Mouse (Mus musculus) liver, embryonic 14.5 days (tissue): ENCODE results near the gene 1700021F05Rik. TPM values are rescaled to one million over a fixed set of nuclear protein-coding genes. Genes with fewer than 3 reads are reported as not detected.

ENCODE experiments used
- ATAC-seq: fragments of 200-750 bp; cut with Nextera tagmentation; 2 replicates; pipeline ENCODE4 v1.8.0; 2017; ENCODE audit warnings: moderate number of reproducible peaks, mild to moderate bottlenecking, moderate library complexity; ENCODE audit not compliant: insufficient read depth
- DNase-seq, 3 experiments: peaks; one replicate each; pipeline ENCODE4 v3.0.0-alpha.2; 2012 to 2013; ENCODE audit warnings: low read depth in 3 of 3, low spot score in 3 of 3
- H3K27ac ChIP-seq: fragments of 300-500 bp; sonication (generic); 2 replicates; pipeline ENCODE4 v1.5.1; 2014; ENCODE audit warnings: moderate library complexity, mild to moderate bottlenecking, control low read depth, inconsistent platforms
- H3K27me3 ChIP-seq: fragments of 300-500 bp; sonication (generic); 2 replicates; pipeline ENCODE4 v1.6.1; 2014; ENCODE audit warnings: mild to moderate bottlenecking, low read length, moderate library complexity; ENCODE audit not compliant: control insufficient read depth, insufficient read depth
- H3K36me3 ChIP-seq: fragments of 300-500 bp; sonication (generic); replicated peaks from 2 replicates; pipeline ENCODE4 v1.6.1; 2014; ENCODE audit warnings: low read depth; ENCODE audit not compliant: control insufficient read depth, insufficient read depth
- H3K4me1 ChIP-seq, 2 experiments: fragments of 200-500 bp in 1 of 2; fragments of 300-500 bp in 1 of 2; sonication (generic) in 1 of 2; replicated peaks; 2 replicates each; pipeline ENCODE4 v1.6.1; 2012 to 2014; ENCODE audit warnings: antibody characterized with exemption in 1 of 2, inconsistent platforms in 1 of 2, low read length in 1 of 2; ENCODE audit not compliant: control insufficient read depth in 2 of 2, insufficient read depth in 2 of 2
- H3K4me2 ChIP-seq: fragments of 300-500 bp; sonication (generic); 2 replicates; pipeline ENCODE4 v1.6.1; 2014; ENCODE audit warnings: low read depth, mild to moderate bottlenecking, control low read depth, moderate library complexity
- H3K4me3 ChIP-seq, 2 experiments: fragments of 200-500 bp in 1 of 2; fragments of 300-500 bp in 1 of 2; sonication (generic) in 1 of 2; 2 replicates each; pipeline ENCODE4 v1.5.1; 2012 to 2014; ENCODE audit warnings: low read depth in 2 of 2, low read length in 2 of 2, mild to moderate bottlenecking in 2 of 2, control low read depth in 1 of 2, inconsistent platforms in 1 of 2, moderate library complexity in 1 of 2; ENCODE audit not compliant: insufficient read depth in 1 of 2
- H3K9ac ChIP-seq: fragments of 300-500 bp; sonication (generic); replicated peaks from 2 replicates; pipeline ENCODE4 v1.6.1; 2014; ENCODE audit warnings: mild to moderate bottlenecking, control low read depth, moderate library complexity
- H3K9me3 ChIP-seq: fragments of 300-500 bp; sonication (generic); 2 replicates; pipeline ENCODE4 v1.6.1; 2016; ENCODE audit warnings: low read length, mixed read lengths; ENCODE audit not compliant: control insufficient read depth
- CTCF ChIP-seq: IDR thresholded peaks from 2 replicates; pipeline ENCODE4 v1.5.1; 2016; ENCODE audit warnings: antibody characterized with exemption, low read depth, control low read depth
- EP300 ChIP-seq: IDR thresholded peaks from 2 replicates; pipeline ENCODE4 v1.6.1; 2016; ENCODE audit warnings: antibody characterized with exemption, low read depth
- WGBS: fragments of 180-500 bp; shearing (Covaris S2); extraction: QIAGEN DNeasy Blood & Tissue Kit; methylation state at CpG from one replicate; pipeline ENCODE4 v1.1.7; 2014; ENCODE audit not compliant: insufficient replicate concordance; 5-methylcytosine and 5-hydroxymethylcytosine counted together
- polyA plus RNA-seq, 2 experiments: library from polyadenylated mRNA; depleted of rRNA in 1 of 2; stranded (reverse) in 1 of 2; unstranded in 1 of 2; fragments of >200 nt; fragmentation: Nextera tagmentation in 1 of 2; extraction: Ambion mirVana in 1 of 2; gene quantifications; 2 replicates each; pipeline versions ENCODE4 v1.2.1 to v1.2.3; 2012 to 2014

The 1700021F05Rik gene
- polyA plus RNA-seq, 2 experiments: 11.6 to 30.7 TPM

- Histone ChIP-seq H3K4me2 (no peak overlapping the region), H3K27me3 (no peaks in the 10 kb centered on the region; the same call in 1 of the 2 replicates), H3K4me3 (no peak overlapping the region), H3K9ac (no peak overlapping the region), H3K27ac (no peak overlapping the region), H3K4me1 (no peaks in the 10 kb centered on the region), H3K9me3 (no peaks in the 10 kb centered on the region), H3K36me3 (no peaks in the 10 kb centered on the region)
- no peak for DNase-seq
- no peak for ATAC-seq
- WGBS: 61% methylated on average over 11 of the region's 11 CpGs
- TF ChIP-seq EP300: no peak
- TF ChIP-seq CTCF: no peak
Measured at GRCm38 (mm10) chr10:43559313-43559712, 18.5 kb upstream of the 1700021F05Rik start.

- H3K4me2 ChIP-seq: no peak overlapping the region
- H3K36me3 ChIP-seq: no peaks in the 10 kb centered on the region
- TF ChIP-seq EP300: no peak
- no peak for TF ChIP-seq CTCF
- H3K27me3 ChIP-seq: no peaks in the 10 kb centered on the region; the same call in 1 of the 2 replicates
- no peak for ATAC-seq
- no peaks in the 10 kb centered on the region for H3K4me1 ChIP-seq
- no peak overlapping the region for H3K27ac ChIP-seq
- H3K4me3 ChIP-seq: no peak overlapping the region
- H3K9me3 ChIP-seq: no peaks in the 10 kb centered on the region
- DNase-seq: no peak
- H3K9ac ChIP-seq: no peak overlapping the region
- 62% methylated on average over 5 of the region's 5 CpGs for WGBS
Measured at GRCm38 (mm10) chr10:43557630-43558165, 16.9 kb upstream of the 1700021F05Rik start.

GRCm38 (mm10) chr10:43551388-43551787 lies 10.6 kb upstream of the 1700021F05Rik start:
- no peaks in the 10 kb centered on the region for H3K27me3 ChIP-seq
- H3K9ac ChIP-seq: no peak overlapping the region
- 0 out of 4 replicates have a peak, but pooled peaks cover 0 to 2% of the 10 kb centered on the region in 2 experiments for H3K4me1 ChIP-seq
- no peaks in the 10 kb centered on the region for H3K9me3 ChIP-seq
- no peak overlapping the region for H3K4me3 ChIP-seq
- H3K4me2 ChIP-seq: no peak overlapping the region
- DNase-seq (no peak), ATAC-seq (no peak)
- TF ChIP-seq EP300 (no peak), CTCF (no peak)
- 36% methylated on average over 3 of the region's 3 CpGs for WGBS
- H3K27ac ChIP-seq: no peak overlapping the region
- H3K36me3 ChIP-seq: no peaks in the 10 kb centered on the region

DNA sequence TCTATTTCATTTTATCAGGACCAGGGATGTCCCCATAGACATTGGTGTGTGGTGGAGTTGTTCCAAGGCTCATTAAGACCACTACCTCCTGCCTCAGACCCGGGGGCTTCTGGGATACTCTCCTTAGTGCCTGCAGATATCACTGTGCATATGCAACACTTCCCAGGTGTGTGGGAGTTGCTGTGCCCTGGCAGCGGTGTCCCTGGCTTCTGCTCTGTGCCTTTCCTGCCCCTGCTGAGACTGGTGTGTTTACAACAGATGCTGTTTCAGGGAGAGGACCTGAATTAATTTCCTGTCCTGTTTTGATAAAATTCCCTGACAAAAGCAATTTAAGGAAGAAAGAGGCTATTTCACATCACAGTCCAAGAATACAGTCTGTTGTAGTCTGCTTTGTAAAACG lies 10.1 kb upstream of the 1700021F05Rik start:
- Histone ChIP-seq H3K27me3 (no peaks in the 10 kb centered on the region), H3K4me3 (no peak overlapping the region), H3K9me3 (no peaks in the 10 kb centered on the region), H3K9ac (no peak overlapping the region), H3K36me3 (no peaks in the 10 kb centered on the region), H3K4me2 (no peak overlapping the region), H3K4me1 (0 out of 4 replicates have a peak, but pooled peaks cover 0 to 2% of the 10 kb centered on the region in 2 experiments), H3K27ac (no peak overlapping the region)
- 24% methylated on average over 3 of the region's 3 CpGs for WGBS
- no peak for TF ChIP-seq CTCF
- TF ChIP-seq EP300: no peak
- DNase-seq (no peak), ATAC-seq (no peak)

- no peaks in the 10 kb centered on the region for H3K36me3 ChIP-seq
- no peaks in the 10 kb centered on the region for H3K27me3 ChIP-seq
- H3K9ac ChIP-seq: no peak overlapping the region
- 0 out of 4 replicates have a peak, but pooled peaks cover 0 to 2% of the 10 kb centered on the region in 2 experiments for H3K4me1 ChIP-seq
- TF ChIP-seq EP300: no peak
- peak; percentile 60 for TF ChIP-seq CTCF
- no peak overlapping the region for H3K27ac ChIP-seq
- no peak overlapping the region for H3K4me3 ChIP-seq
- no peak overlapping the region for H3K4me2 ChIP-seq
- WGBS: 56% methylated on average over 5 of the region's 5 CpGs
- ATAC-seq (no peak), DNase-seq (no peak)
- H3K9me3 ChIP-seq: no peaks in the 10 kb centered on the region
Measured at GRCm38 (mm10) chr10:43549411-43549810, 8.6 kb upstream of the 1700021F05Rik start.
